Mouse (Mus musculus) Patski (cell line): Measurements from ENCODE around the gene Fut2. TPM values are rescaled to one million over a fixed set of nuclear protein-coding genes. Genes with fewer than 3 reads are reported as not detected.

Source experiments
- ATAC-seq: fragments of 100-300 bp; one replicate; pipeline ENCODE4 v1.8.0; 2021
- CTCF ChIA-PET: fragments of 350-600 bp; sonication (Branson Sonifier 250); formaldehyde crosslinking; loops from one replicate; lab custom pipeline; 2022; ENCODE audit warnings: inconsistent platforms; lab: Charles Lee
- POLR2A ChIA-PET: fragments of 350-600 bp; sonication (Branson Sonifier 250); formaldehyde crosslinking; loops from one replicate; lab custom pipeline; 2022; ENCODE audit warnings: antibody characterized with exemption, inconsistent platforms; lab: Charles Lee
- DNase-seq: peaks from one replicate; pipeline ENCODE4 v3.0.0-alpha.2; 2011; ENCODE audit warnings: low read depth, low spot score
- H3K27me3 ChIP-seq: fragments of 371-371 bp; one replicate; pipeline ENCODE4 v1.5.1; 2021
- CTCF ChIP-seq: fragments of 100-300 bp; IDR thresholded peaks from one replicate; pipeline ENCODE4 v1.5.1; 2021
- in situ Hi-C: fragments of 300-500 bp; cut with MboI; formaldehyde crosslinking; loops from 3 replicates; pipeline ENCODE4 v1.11.1; 2018; ENCODE audit warnings: low pct_unique_long_range_greater_than_20kb, mixed read lengths
- polyA plus RNA-seq: library from polyadenylated mRNA; unstranded; gene quantifications from one replicate; pipeline ENCODE4 v1.2.3, GENCODE M21; 2021

Fut2 gene
- polyA plus RNA-seq, 1 experiment from 2014 or later: 0.23 TPM

GRCm38 (mm10) chr7:45642083-45642482, 24.1 kb downstream of the Fut2 start:
- DNase-seq: no peak
- TF ChIP-seq CTCF: no peak
- CTCF ChIA-PET: interaction anchor here (1.0 to 1.3 kb wide), 2 partner anchors 9 to 19 kb away, joined by 3 read pairs; no protein-coding TSS in a partner anchor
- in situ Hi-C loops: no loop called here
- POLR2A ChIA-PET: interaction anchor here (1.6 kb wide), 1 partner anchor 13 kb away, joined by 4 read pairs; no protein-coding TSS in a partner anchor
- no peak for ATAC-seq
- no peaks in the 10 kb centered on the region for H3K27me3 ChIP-seq

DNA sequence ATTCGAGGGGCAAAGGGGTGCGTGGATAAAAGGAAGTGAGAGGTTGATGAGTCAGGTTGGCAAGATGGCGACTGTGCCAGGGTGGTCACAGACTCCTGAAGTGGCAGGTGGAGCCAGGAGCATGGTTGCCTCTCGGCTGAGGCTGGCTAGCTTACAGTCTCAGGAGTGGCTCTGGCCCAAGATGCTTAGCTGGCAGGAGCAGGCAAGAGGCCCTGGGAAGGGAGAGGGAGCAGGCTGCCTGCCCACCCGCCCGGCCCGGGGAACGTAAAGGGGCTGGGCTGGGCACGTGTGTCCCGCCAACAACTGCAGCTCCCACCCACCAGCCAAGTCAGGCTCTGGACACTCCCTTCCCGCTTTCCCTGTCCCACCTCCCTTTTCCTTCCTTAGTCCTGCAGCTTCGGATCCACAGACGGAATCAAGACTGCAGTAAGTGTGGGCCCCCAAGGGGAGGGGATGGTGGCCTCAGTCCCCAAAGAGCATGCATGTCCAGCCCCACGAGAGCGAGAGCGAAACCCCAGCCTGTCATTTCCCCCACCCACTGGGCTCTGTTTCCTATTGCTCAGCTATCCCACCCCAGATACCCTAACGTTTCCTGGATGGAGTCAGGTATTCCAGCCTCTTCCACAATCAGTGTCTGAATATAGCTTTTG, 24.7 kb downstream of the Fut2 start:
- TF ChIP-seq CTCF: no peak
- ATAC-seq (no peak), DNase-seq (no peak)
- in situ Hi-C loops: no loop called here
- CTCF ChIA-PET: interaction anchor here (1.0 to 1.3 kb wide), 2 partner anchors 8 to 19 kb away, joined by 3 read pairs; no protein-coding TSS in a partner anchor
- H3K27me3 ChIP-seq: no peaks in the 10 kb centered on the region
- POLR2A ChIA-PET: no interaction called here

DNA sequence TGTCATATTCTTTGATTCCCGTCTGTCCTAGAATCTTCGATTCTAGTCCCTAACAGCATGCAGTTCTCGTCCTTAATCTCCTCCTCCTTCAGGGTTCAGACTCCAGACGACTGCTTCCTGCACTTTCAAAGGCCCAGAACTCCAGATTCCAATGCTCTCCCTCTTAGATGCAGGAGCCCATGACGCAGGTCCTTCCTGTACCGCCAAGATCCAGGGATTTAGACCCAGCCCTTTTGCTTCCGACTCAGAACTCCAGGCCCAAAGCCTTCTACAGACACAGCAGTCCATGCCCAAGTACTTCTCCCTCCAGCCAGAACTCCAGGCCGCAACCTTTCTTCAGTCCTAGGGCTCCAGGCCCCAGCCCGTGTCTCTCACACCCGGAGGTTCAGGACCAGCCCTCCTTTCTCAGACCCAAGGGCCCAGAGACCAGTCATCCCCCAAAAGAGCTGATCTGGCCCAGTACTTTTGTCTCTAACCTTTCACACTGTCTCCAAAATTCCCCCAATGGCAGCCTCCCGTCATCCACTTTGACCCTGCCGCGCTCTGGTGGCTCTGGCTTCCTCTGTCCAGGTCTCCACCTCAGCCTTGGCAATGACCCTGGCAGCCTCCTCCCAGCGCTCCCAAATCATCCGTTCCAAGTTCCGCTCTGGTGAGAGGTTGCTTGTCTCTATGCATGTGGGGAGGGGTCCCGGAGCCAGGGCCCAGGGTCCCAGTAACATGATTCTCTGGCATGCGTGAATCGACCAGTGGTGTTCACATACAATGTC, 25.8 kb downstream of the Fut2 start:
- DNase-seq: no peak
- H3K27me3 ChIP-seq: no peaks in the 10 kb centered on the region
- POLR2A ChIA-PET: no interaction called here
- in situ Hi-C loops: no loop called here
- TF ChIP-seq CTCF: no peak
- ATAC-seq: no peak
- CTCF ChIA-PET: interaction anchor here (2.1 kb wide), 1 partner anchor 42 kb away, joined by 6 read pairs; no protein-coding TSS in a partner anchor

DNA sequence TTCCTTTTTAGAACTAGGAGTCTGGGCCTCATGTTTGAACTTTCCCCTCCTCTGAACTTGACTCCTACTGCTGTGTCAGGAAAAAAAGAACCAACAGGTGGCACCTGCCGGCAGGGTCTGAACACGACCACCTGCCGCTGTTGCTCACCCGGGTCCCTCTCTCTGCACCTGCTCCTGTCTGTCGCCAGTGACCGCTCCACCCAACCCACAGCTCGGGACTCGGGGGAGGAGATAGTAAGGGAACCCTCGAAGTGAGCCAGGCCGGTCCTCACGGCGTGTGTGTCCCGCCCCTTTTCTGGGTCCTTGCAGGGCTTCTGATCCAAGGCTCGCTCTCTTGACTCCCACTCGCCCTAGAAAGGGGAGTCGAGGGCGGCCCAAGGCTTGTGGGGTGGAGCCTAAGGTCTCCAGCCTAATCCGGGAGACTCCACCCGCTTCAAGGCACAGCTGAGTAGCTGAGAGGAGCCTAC, 26.6 kb downstream of the Fut2 start, which contains the start of gene Mamstr:
Gene Mamstr, plus strand, starts transcription at position 417 of the 467 bp plus-strand sequence.
- ATAC-seq (no peak), DNase-seq (no peak)
- POLR2A ChIA-PET: no interaction called here
- TF ChIP-seq CTCF: no peak
- in situ Hi-C loops: no loop called here
- CTCF ChIA-PET: interaction anchor here (2.1 kb wide), 1 partner anchor 43 kb away, joined by 6 read pairs; no protein-coding TSS in a partner anchor
- H3K27me3 ChIP-seq: no peaks in the 10 kb centered on the region

DNA sequence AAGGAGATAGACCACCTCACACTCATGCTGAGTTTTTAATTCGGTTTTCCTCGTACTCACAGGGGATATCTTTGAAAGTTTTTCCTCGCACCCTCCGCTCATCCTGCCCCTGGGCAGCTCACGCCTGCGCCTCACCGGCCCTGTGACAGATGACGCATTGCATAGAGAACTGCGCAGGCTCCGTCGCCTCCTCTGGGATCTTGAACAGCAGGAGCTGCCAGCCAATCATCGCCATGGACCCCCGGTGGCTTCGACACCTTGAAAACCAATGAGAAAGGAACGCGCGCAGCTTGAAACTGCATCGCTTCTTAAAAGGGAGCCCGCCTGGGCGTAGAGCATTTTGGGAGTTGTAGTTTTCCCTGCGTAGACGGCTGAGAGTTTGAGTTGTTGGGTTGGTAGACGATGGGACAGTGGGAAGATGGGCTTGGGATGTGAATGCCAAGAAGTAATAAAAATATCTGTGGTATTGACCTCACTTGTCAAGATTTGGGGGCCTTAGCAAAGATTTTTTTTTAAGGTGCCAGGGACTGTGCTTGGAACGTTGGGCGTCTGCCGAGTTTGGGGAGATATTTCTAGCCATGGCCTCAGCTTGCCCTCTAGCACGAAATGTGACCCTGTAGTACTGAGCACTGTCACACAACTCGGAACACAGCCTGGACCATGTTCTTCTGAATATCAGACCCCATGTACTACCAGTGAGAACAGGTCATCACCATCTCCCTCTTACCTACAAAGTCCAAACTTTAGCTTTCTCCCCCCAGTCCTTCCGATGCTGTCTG, 27.4 kb downstream of the Fut2 start:
- TF ChIP-seq CTCF: no peak
- ATAC-seq (no peak), DNase-seq (no peak)
- in situ Hi-C loops: no loop called here
- no peaks in the 10 kb centered on the region for H3K27me3 ChIP-seq
- ChIA-PET POLR2A (no interaction called here), CTCF (interaction anchor here (2.1 kb wide), 1 partner anchor 44 kb away, joined by 6 read pairs; no protein-coding TSS in a partner anchor)

- ChIA-PET CTCF (interaction anchor here (1.6 kb wide), 1 partner anchor 44 kb away, joined by 4 read pairs; no protein-coding TSS in a partner anchor), POLR2A (no interaction called here)
- TF ChIP-seq CTCF: no peak
- in situ Hi-C loops: no loop called here
- H3K27me3 ChIP-seq: no peaks in the 10 kb centered on the region
- ATAC-seq (no peak), DNase-seq (no peak)
Measured at GRCm38 (mm10) chr7:45637710-45638109, 28.5 kb downstream of the Fut2 start.

GRCm38 (mm10) chr7:45635711-45636688, 30.2 kb downstream of the Fut2 start:
- ChIA-PET POLR2A (no interaction called here), CTCF (interaction anchor here (1.3 to 1.6 kb wide), 2 partner anchors 12 to 43 kb away, joined by 3 to 4 read pairs; no protein-coding TSS in a partner anchor)
- in situ Hi-C loops: no loop called here
- no peak for TF ChIP-seq CTCF
- DNase-seq (no peak), ATAC-seq (no peak)
- no peaks in the 10 kb centered on the region for H3K27me3 ChIP-seq

GRCm38 (mm10) chr7:45634946-45635681, 31.1 kb downstream of the Fut2 start:
- CTCF ChIA-PET: interaction anchor here (1.3 kb wide), 1 partner anchor 11 kb away, joined by 3 read pairs; no protein-coding TSS in a partner anchor
- H3K27me3 ChIP-seq: no peaks in the 10 kb centered on the region
- POLR2A ChIA-PET: no interaction called here
- DNase-seq (no peak), ATAC-seq (no peak)
- in situ Hi-C loops: no loop called here
- TF ChIP-seq CTCF: no peak

- POLR2A ChIA-PET: no interaction called here
- CTCF ChIA-PET: interaction anchor here (1.6 kb wide), 1 partner anchor 50 kb away, joined by 5 read pairs; no protein-coding TSS in a partner anchor
- in situ Hi-C loops: no loop called here
- ATAC-seq: no peak
- DNase-seq: no peak
- H3K27me3 ChIP-seq: no peaks in the 10 kb centered on the region
- no peak for TF ChIP-seq CTCF
Measured at GRCm38 (mm10) chr7:45632499-45632898, 33.7 kb downstream of the Fut2 start.
